Mouse (Mus musculus) CH12.LX (cell line): Measurements from ENCODE around the gene Ap1g2. TPM values are rescaled to one million over a fixed set of nuclear protein-coding genes. Genes with fewer than 3 reads are reported as not detected.

Source experiments
- DNase-seq: peaks from one replicate; pipeline ENCODE4 v3.0.0-alpha.2; 2013; ENCODE audit errors: extremely low read depth
- H3K27ac ChIP-seq: 2 replicates; pipeline ENCODE4 v1.5.1; 2012; ENCODE audit warnings: low read depth, mild to moderate bottlenecking, control low read depth, moderate library complexity; ENCODE audit not compliant: insufficient read depth
- H3K27me3 ChIP-seq: replicated peaks from 2 replicates; pipeline ENCODE3; 2012; ENCODE audit warnings: inconsistent platforms
- H3K36me3 ChIP-seq, 2 experiments: replicated peaks in 1 of 2; 2 replicates each; pipeline versions ENCODE3 to v1.6.1; 2012; ENCODE audit warnings: inconsistent platforms in 1 of 2, low read length in 1 of 2, mild to moderate bottlenecking in 1 of 2, mixed read lengths in 1 of 2, moderate library complexity in 1 of 2; ENCODE audit not compliant: control insufficient read depth in 1 of 2, insufficient read depth in 1 of 2
- H3K4me1 ChIP-seq, 2 experiments: 2 replicates each; pipeline ENCODE4 v1.6.1; 2012; ENCODE audit warnings: inconsistent platforms in 1 of 2, moderate library complexity in 1 of 2; ENCODE audit not compliant: insufficient read depth in 2 of 2, control insufficient read depth in 1 of 2
- H3K4me2 ChIP-seq: 2 replicates; pipeline ENCODE4 v1.6.1; 2012; ENCODE audit warnings: low read depth, mild to moderate bottlenecking, control low read depth; ENCODE audit not compliant: poor library complexity, insufficient read depth, severe bottlenecking
- H3K4me3 ChIP-seq, 3 experiments: fragments of 150-350 bp in 1 of 3; sonication (generic) in 1 of 3; replicated peaks in 1 of 3; 2 replicates each; pipeline versions ENCODE3 to v1.5.1; 2011 to 2012; ENCODE audit warnings: low read depth in 2 of 3, low read length in 2 of 3, mild to moderate bottlenecking in 2 of 3, moderate library complexity in 2 of 3, control low read depth in 1 of 3, improper control_type of control experiment in 1 of 3, inconsistent platforms in 1 of 3, mixed read lengths in 1 of 3; ENCODE audit not compliant: poor library complexity in 1 of 3
- H3K79me2 ChIP-seq: replicated peaks from 2 replicates; pipeline ENCODE4 v1.6.1; 2012; ENCODE audit warnings: mild to moderate bottlenecking, moderate library complexity; ENCODE audit not compliant: control insufficient read depth, poor library complexity, insufficient read depth, severe bottlenecking; ENCODE audit errors: extremely low read depth
- H3K9ac ChIP-seq: 2 replicates; pipeline ENCODE4 v1.6.1; 2012; ENCODE audit warnings: low read depth, mild to moderate bottlenecking, control low read depth, moderate library complexity; ENCODE audit not compliant: insufficient read depth
- H3K9me3 ChIP-seq: replicated peaks from 2 replicates; pipeline ENCODE3; 2012; ENCODE audit warnings: low read length, inconsistent platforms, mixed read lengths
- CHD1 ChIP-seq: IDR thresholded peaks from 2 replicates; pipeline ENCODE4 v1.6.1; 2012; ENCODE audit warnings: low read depth, low read length, improper control_type of control experiment, inconsistent platforms
- CHD2 ChIP-seq: IDR thresholded peaks from 2 replicates; pipeline ENCODE4 v1.6.1; 2011; ENCODE audit warnings: low read length, improper control_type of control experiment
- ELF1 ChIP-seq: IDR thresholded peaks from 2 replicates; pipeline ENCODE4 v1.6.1; 2014; ENCODE audit warnings: low read depth, mild to moderate bottlenecking, inconsistent platforms, low read length, improper control_type of control experiment
- KAT2A ChIP-seq: IDR thresholded peaks from 2 replicates; pipeline ENCODE4 v1.6.1; 2012; ENCODE audit warnings: low read length, improper control_type of control experiment, inconsistent platforms; ENCODE audit not compliant: insufficient replicate concordance
- MAFK ChIP-seq: IDR thresholded peaks from 2 replicates; pipeline ENCODE4 v1.6.1; 2011; ENCODE audit warnings: low read length, improper control_type of control experiment; ENCODE audit not compliant: insufficient replicate concordance
- MAX ChIP-seq: IDR thresholded peaks from 2 replicates; pipeline ENCODE4 v1.6.1; 2011; ENCODE audit warnings: low read length, improper control_type of control experiment
- MAZ ChIP-seq: IDR thresholded peaks from 2 replicates; pipeline ENCODE4 v1.6.1; 2012; ENCODE audit warnings: low read depth, mild to moderate bottlenecking, inconsistent platforms, low read length, improper control_type of control experiment, moderate library complexity
- MEF2A ChIP-seq: IDR thresholded peaks from 2 replicates; pipeline ENCODE4 v1.6.1; 2014; ENCODE audit warnings: low read depth, mild to moderate bottlenecking, inconsistent platforms, low read length, improper control_type of control experiment, borderline replicate concordance
- MYC ChIP-seq: IDR thresholded peaks from 2 replicates; pipeline ENCODE4 v1.6.1; 2011; ENCODE audit warnings: low read depth, mild to moderate bottlenecking, improper control_type of control experiment, low read length
- NRF1 ChIP-seq: IDR thresholded peaks from 2 replicates; pipeline ENCODE4 v1.6.1; 2014; ENCODE audit warnings: low read depth, mild to moderate bottlenecking, inconsistent platforms, low read length, improper control_type of control experiment, moderate library complexity
- PAX5 ChIP-seq: IDR thresholded peaks from 2 replicates; pipeline ENCODE4 v1.6.1; 2012; ENCODE audit warnings: low read length, inconsistent platforms, mixed read lengths
- POLR2A ChIP-seq: IDR thresholded peaks from 2 replicates; pipeline ENCODE4 v1.6.1; 2011; ENCODE audit warnings: low read depth, mild to moderate bottlenecking, improper control_type of control experiment, low read length
- POLR2AphosphoS2 ChIP-seq: IDR thresholded peaks from 2 replicates; pipeline ENCODE4 v1.6.1; 2011; ENCODE audit warnings: low read depth, low read length, improper control_type of control experiment
- RCOR1 ChIP-seq: conservative IDR thresholded peaks from 2 replicates; pipeline ENCODE4 v1.6.1; 2012; ENCODE audit warnings: low read depth, mild to moderate bottlenecking, inconsistent platforms, low read length, improper control_type of control experiment
- SMC3 ChIP-seq: IDR thresholded peaks from 2 replicates; pipeline ENCODE4 v1.6.1; 2011; ENCODE audit warnings: low read depth, low read length, improper control_type of control experiment
- TCF12 ChIP-seq: IDR thresholded peaks from 2 replicates; pipeline ENCODE4 v1.6.1; 2014; ENCODE audit warnings: low read depth, mild to moderate bottlenecking, inconsistent platforms, low read length, improper control_type of control experiment
- USF1 ChIP-seq: IDR thresholded peaks from 2 replicates; pipeline ENCODE4 v1.6.1; 2014; ENCODE audit warnings: low read depth, mild to moderate bottlenecking, inconsistent platforms, low read length, improper control_type of control experiment
- ZKSCAN1 ChIP-seq: IDR thresholded peaks from 2 replicates; pipeline ENCODE4 v1.6.1; 2012; ENCODE audit warnings: low read depth, inconsistent platforms, low read length, improper control_type of control experiment, borderline replicate concordance
- ZMIZ1 ChIP-seq: IDR thresholded peaks from 2 replicates; pipeline ENCODE4 v1.6.1; 2012; ENCODE audit warnings: low read depth, mild to moderate bottlenecking, inconsistent platforms, low read length, improper control_type of control experiment
- dilution Hi-C: fragments of 300-500 bp; cut with MboI; formaldehyde crosslinking; loops from 2 replicates; pipeline ENCODE4 v1.14.3; 2020; ENCODE audit warnings: low sequenced_read_pairs; ENCODE audit not compliant: extremely low pct_unique_long_range_greater_than_20kb, extremely low pct_ligation_motif_present
- in situ Hi-C: fragments of 300-500 bp; cut with MboI; formaldehyde crosslinking; loops from 3 replicates; pipeline ENCODE4 v1.14.3; 2019; ENCODE audit warnings: low sequenced_read_pairs, low pct_ligation_motif_present, low pct_unique_long_range_greater_than_20kb, mixed read lengths
- polyA plus RNA-seq: library from polyadenylated mRNA; unstranded; fragments of >175 nt; gene quantifications from 2 replicates; pipeline ENCODE4 v1.2.1, GENCODE M21; 2012; ENCODE audit warnings: low read depth; ENCODE audit not compliant: insufficient read length
- total RNA-seq, 2 experiments: library from RNA; depleted of rRNA; stranded (reverse); fragments of 300-350 nt in 1 of 2; fragments of >200 nt in 1 of 2; gene quantifications; 2 replicates each; pipeline ENCODE4 v1.2.3; 2012 to 2014

Ap1g2 gene
- total and polyA plus RNA-seq, 3 experiments: 18.3 to 64.8 (median 28.5) TPM

GRCm38 (mm10) chr14:55104365-55104764, 2.0 kb downstream of the Ap1g2 start:
- TF ChIP-seq NRF1 (no peak), MAX (no peak), ZMIZ1 (no peak), POLR2AphosphoS2 (no peak), SMC3 (no peak), MAZ (no peak), TCF12 (no peak), RCOR1 (no peak), MYC (no peak), ZKSCAN1 (no peak), MEF2A (no peak), USF1 (no peak), CHD2 (no peak), KAT2A (no peak), ELF1 (no peak), POLR2A (no peak), CHD1 (no peak)
- TF ChIP-seq, all 38 proteins: peak for 0
- H3K27me3 ChIP-seq: peaks cover 1% of the 10 kb centered on the region
- no peak for DNase-seq
- H3K9me3 ChIP-seq: no peaks in the 10 kb centered on the region
- H3K36me3 ChIP-seq: peaks cover 41 to 57% of the 10 kb centered on the region in 2 experiments
- H3K4me1 ChIP-seq: peaks cover 6 to 31% of the 10 kb centered on the region in 2 experiments
- dilution Hi-C loops: no loop called here
- no peak overlapping the region for H3K4me3 ChIP-seq
- H3K9ac ChIP-seq: no peak overlapping the region
- H3K4me2 ChIP-seq: no peak overlapping the region
- in situ Hi-C loops: no loop called here
- no peak overlapping the region for H3K27ac ChIP-seq
- H3K79me2 ChIP-seq: no peaks in the 10 kb centered on the region

- in situ Hi-C loops: no loop called here
Measured at GRCm38 (mm10) chr14:55102253-55102785, 4.1 kb downstream of the Ap1g2 start.

More at GRCm38 (mm10) chr14:55102253-55102785, 4.1 kb downstream of the Ap1g2 start:
- Histone ChIP-seq H3K4me1 (peaks cover 6 to 28% of the 10 kb centered on the region in 2 experiments), H3K27me3 (no peaks in the 10 kb centered on the region), H3K4me2 (no peak overlapping the region), H3K27ac (no peak overlapping the region), H3K9ac (no peak overlapping the region), H3K9me3 (no peaks in the 10 kb centered on the region), H3K79me2 (no peaks in the 10 kb centered on the region)
- no peak for DNase-seq
- dilution Hi-C loops: no loop called here
- TF ChIP-seq PAX5 (no peak), MEF2A (no peak), NRF1 (no peak), POLR2AphosphoS2 (no peak), MAFK (no peak), USF1 (no peak), CHD2 (no peak), ELF1 (no peak)
- TF ChIP-seq, all 38 proteins: peak for 0
- H3K4me3 ChIP-seq: no peak overlapping the region
- peaks cover 41 to 77% of the 10 kb centered on the region in 2 experiments for H3K36me3 ChIP-seq
